Mouse (Mus musculus) ES-Bruce4 (cell line): ENCODE measurements at regions not wholly inside any gene's neighbourhood (a gene's known extent, or its start where the extent isn't known, plus 50 kb on each side); places are given as distances from the start of the nearest gene placed in this dataset.

Experiments
- CTCF ChIP-seq: IDR thresholded peaks from one replicate; pipeline ENCODE4 v1.8.1; 2011; ENCODE audit warnings: low read depth, low read length
- EP300 ChIP-seq: IDR thresholded peaks from 2 replicates; pipeline ENCODE4 v1.6.1; 2011; ENCODE audit warnings: low read depth, low read length; ENCODE audit not compliant: insufficient read depth
- POLR2A ChIP-seq: IDR thresholded peaks from one replicate; pipeline ENCODE4 v1.8.1; 2011; ENCODE audit warnings: low read length; ENCODE audit not compliant: insufficient read depth

DNA sequence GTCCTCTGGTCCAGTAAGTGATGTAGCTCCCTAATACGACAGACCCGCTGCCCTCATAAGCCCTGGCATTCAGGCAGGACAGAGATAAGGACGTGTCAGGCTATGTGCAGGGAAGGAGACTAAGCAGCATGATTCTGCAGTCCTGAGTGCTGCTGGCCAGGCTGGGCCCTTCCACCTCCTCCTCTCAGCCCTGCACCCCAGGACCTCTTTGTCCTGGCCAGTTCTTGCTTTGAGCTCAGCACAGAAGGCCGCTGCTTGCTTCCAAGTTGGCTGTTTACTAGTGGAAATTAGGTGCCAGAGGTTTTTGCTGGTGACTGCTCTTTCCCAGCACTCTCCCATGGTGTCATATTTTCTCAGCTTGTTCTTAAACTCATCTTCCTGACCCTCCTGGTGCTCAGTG, 249.3 kb upstream of the Tnp1 start:
- TF ChIP-seq POLR2A (no peak), CTCF (no peak), EP300 (no peak)
